Mouse (Mus musculus): ENCODE measurements around the gene Rbm47. TPM values are rescaled to one million over a fixed set of nuclear protein-coding genes. Genes with fewer than 3 reads are reported as not detected.
"Not testable (repeated sequence)": the region's sequence is repeated elsewhere in the genome, so short reads cannot be mapped to it uniquely, and the experiment has no call there.

Gene Rbm47
- polyA plus RNA-seq, 1 experiment from 2014 or later = 2.4 TPM

DNA sequence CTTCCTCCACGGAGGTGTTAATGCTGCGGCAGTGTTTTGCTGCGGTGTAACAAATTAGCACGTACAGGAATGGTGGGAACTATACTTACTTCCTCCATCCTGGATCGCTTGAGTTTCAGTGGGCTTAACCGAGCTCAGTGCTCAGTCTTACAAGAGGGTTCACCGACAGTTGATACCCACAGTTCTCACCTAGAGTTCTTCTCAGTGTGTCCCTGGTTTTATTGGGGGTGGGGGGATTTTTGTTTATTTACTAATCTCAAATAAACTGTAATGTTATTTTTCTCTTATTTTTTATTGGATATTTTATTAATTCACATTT, 18.2 kb upstream of the Rbm47 start:
- no peaks in the 10 kb centered on the region for H3K9me3 ChIP-seq
- WGBS = 83% methylated on average over 7 of the region's 7 CpGs

DNA sequence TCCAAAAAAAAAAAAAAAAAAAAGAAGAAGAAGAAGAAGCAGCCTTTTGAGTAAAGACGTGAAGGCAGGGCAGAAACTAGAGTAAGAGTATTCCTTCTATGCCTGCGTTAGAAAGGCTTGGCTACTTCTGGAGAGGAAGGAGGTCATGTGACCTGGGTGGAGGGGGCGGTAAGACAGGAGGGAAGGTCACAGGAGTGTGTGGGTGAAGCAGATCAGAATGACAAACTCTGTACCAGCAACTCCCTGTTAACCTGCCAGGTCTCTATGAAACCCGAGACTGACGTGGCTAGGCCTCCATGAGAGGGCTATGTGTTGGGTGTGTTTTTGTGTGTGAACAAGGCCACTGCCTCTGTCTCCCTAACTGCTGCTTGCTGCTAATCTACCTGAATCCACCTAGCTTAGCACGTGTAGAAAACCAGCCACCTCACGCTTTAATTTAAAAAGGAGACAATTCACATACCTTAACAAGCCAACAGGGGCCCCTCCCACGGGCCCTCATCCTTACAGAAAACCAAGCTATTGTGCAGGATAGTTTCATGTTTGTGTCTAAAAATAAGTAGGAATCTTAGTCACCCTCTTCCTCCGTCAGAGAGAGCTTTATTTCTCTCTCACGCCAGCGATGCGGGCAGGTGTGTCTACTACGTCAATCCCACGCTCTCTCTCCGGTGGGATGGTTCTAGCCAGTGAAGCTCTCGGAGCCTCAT, 17.7 kb upstream of the Rbm47 start:
- no peak overlapping the region for H3K27ac ChIP-seq
- WGBS = 73% methylated on average over 16 of the region's 16 CpGs
- H3K27me3 ChIP-seq = no peaks in the 10 kb centered on the region
- no peak overlapping the region for H3K4me2 ChIP-seq
- H3K4me3 ChIP-seq (replicated peaks) = no peak overlapping the region
- no peaks in the 10 kb centered on the region for H3K36me3 ChIP-seq
- H3K9me3 ChIP-seq = no peaks in the 10 kb centered on the region
- no peak for ATAC-seq (ENCODE audit: insufficient number of reproducible peaks, insufficient read depth, low FRiP score, low TSS enrichment, low read depth)
- H3K4me1 ChIP-seq (replicated peaks) = no peaks in the 10 kb centered on the region
- H3K9ac ChIP-seq (replicated peaks) = no peak overlapping the region

More for the DNA sequence above, 18.2 kb upstream of the Rbm47 start:
- H3K4me2 ChIP-seq = no peak overlapping the region
- no peak overlapping the region for H3K4me3 ChIP-seq (replicated peaks)
- H3K9ac ChIP-seq (replicated peaks) = no peak overlapping the region
- no peak overlapping the region for H3K27ac ChIP-seq
- H3K4me1 ChIP-seq (replicated peaks) = no peaks in the 10 kb centered on the region
- ATAC-seq (ENCODE audit: insufficient number of reproducible peaks, insufficient read depth, low FRiP score, low TSS enrichment, low read depth) = no peak
- no peaks in the 10 kb centered on the region for H3K36me3 ChIP-seq
- H3K27me3 ChIP-seq = no peaks in the 10 kb centered on the region

DNA sequence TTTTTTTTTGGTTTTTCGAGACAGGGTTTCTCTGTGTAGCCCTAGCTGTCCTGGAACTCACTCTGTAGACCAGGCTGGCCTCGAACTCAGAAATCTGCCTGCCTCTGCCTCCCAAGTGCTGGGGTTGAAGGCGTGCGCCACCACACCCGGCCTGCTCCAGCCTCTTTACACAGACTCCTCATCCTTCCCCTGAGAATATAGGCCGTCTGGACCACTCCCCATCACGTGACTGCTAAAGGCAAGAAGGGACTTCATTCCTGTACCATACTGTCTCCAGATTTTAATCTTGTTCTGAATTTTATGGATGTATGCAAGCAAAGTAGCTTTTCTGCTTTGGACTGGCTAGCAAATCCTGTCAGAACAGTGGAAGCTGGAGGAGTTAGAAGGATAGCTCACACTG, 15.7 kb upstream of the Rbm47 start:
- not testable (repeated sequence) for H3K9me3 ChIP-seq; H3K27ac ChIP-seq; H3K9ac ChIP-seq (replicated peaks); H3K4me1 ChIP-seq (replicated peaks); ATAC-seq (ENCODE audit: insufficient number of reproducible peaks, insufficient read depth, low FRiP score, low TSS enrichment, low read depth); H3K4me2 ChIP-seq; H3K4me3 ChIP-seq (replicated peaks); H3K36me3 ChIP-seq; H3K27me3 ChIP-seq
- 89% methylated on average over 6 of the region's 7 CpGs for WGBS

DNA sequence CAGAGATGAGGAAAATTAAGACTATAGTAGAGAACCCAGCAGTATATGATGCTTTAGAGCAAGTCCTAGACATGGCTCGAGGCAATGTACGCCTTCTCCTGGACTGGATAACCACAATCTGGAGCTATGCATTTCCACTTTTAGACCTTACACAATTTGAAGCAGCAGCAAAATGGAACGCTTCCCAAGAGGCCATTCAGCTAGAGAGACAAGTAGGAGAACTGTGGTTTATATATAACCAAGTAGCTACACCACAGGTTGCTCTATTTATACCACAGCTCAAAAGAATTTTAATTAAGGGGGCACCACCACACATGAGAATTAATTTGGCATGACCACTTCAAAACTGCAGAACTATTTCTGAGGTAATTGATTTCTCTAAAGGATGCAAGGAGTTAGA, 9.2 kb upstream of the Rbm47 start:
- Histone ChIP-seq H3K9ac (replicated peaks) (no peak overlapping the region), H3K9me3 (no peaks in the 10 kb centered on the region), H3K27me3 (no peaks in the 10 kb centered on the region), H3K36me3 (no peaks in the 10 kb centered on the region), H3K27ac (no peak overlapping the region), H3K4me2 (no peak overlapping the region), H3K4me1 (replicated peaks) (0 out of 2 replicates have a peak, but pooled peaks cover 3% of the 10 kb centered on the region), H3K4me3 (replicated peaks) (no peak overlapping the region)
- WGBS = 85% methylated on average over 3 of the region's 3 CpGs
- no peak for ATAC-seq (ENCODE audit: insufficient number of reproducible peaks, insufficient read depth, low FRiP score, low TSS enrichment, low read depth)

DNA sequence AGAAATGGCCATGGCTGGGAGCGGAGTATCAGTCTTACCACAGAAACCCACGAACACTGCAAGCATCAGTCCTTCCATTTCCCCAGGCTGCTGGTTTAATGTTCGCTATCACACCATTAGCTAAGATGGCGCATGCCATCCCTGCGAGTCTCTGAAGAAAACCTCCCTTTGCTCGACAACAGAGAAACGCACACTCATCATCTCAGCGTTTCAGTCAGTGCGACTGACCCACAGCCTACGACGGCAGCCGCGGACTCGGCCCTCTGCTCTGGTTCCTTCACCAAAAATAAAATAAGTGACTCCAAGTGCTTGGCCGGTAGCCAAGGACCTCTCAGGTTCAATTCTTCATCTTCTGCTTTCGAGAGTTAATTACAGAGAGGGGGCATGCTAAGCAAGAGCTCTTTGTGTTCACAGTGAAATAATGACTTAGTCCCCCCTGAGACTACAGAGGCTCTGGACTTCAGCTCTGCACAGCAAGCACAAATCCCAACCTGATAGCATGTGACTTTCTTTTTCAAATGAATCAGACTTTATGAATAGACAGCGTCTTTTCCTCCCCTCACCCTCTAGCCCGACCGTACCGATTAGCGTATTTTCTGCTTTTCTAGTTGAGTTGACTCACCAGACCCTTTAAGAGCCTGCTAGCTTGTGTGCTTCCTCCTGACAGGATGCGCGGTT, 1.4 kb upstream of the Rbm47 start:
- peak overlapping the region; percentile 53; the same call in 1 of the 2 replicates for H3K27ac ChIP-seq
- H3K4me1 ChIP-seq (replicated peaks) = peaks cover 16% of the 10 kb centered on the region; the same call in 1 of the 2 replicates
- no peak overlapping the region for H3K4me3 ChIP-seq (replicated peaks)
- H3K4me2 ChIP-seq = no peak overlapping the region
- 74% methylated on average over 23 of the region's 23 CpGs for WGBS
- H3K36me3 ChIP-seq = no peaks in the 10 kb centered on the region
- no peaks in the 10 kb centered on the region for H3K27me3 ChIP-seq
- ATAC-seq (ENCODE audit: insufficient number of reproducible peaks, insufficient read depth, low FRiP score, low TSS enrichment, low read depth) = 0 out of 2 replicates have a peak, but pooled peaks have one; percentile 56
- no peak overlapping the region for H3K9ac ChIP-seq (replicated peaks)
- no peaks in the 10 kb centered on the region for H3K9me3 ChIP-seq

DNA sequence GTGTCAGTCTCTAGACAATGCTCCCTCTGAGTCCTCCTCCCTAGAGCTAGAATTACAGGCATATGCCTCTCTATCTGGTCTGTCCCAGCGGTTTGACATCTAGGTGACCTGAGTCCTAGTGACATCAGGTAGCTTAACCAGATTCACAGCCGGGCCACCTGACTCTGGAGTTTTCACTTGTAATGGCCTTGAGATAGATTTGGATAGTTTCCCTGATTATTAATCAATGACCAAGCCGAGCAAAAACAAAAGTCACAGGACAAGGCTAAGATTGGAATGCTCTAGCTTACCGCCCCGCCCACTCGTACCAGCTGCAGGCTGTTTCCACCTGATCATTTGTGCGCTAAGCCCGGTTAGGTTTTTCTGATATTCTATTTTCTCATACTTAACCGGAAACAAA, 2.3 kb downstream of the Rbm47 start:
- Histone ChIP-seq H3K4me1 (replicated peaks) (peaks cover 16% of the 10 kb centered on the region; the same call in 1 of the 2 replicates), H3K9ac (replicated peaks) (no peak overlapping the region), H3K9me3 (no peaks in the 10 kb centered on the region), H3K27ac (no peak overlapping the region), H3K27me3 (no peaks in the 10 kb centered on the region), H3K36me3 (no peaks in the 10 kb centered on the region), H3K4me2 (no peak overlapping the region), H3K4me3 (replicated peaks) (no peak overlapping the region)
- 85% methylated on average over 9 of the region's 9 CpGs for WGBS
- no peak for ATAC-seq (ENCODE audit: insufficient number of reproducible peaks, insufficient read depth, low FRiP score, low TSS enrichment, low read depth)

DNA sequence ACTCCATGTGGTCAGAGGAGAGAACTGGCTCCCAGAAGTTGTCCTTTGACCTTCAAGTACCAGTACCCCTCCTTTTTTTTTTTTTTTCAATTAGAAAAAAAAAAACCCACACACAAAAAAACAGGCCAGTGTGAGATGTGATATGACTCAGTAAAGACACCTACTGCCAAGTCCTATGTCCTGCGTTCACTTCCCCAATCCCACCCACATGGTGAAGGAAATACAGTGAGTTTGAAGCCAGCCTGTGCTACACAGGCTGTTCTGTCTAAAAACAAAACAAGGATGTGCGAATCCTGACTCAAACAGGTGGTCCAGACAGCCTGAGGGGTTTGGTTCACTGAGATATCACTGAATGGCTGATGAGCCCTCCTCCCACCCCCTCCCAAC, 3.8 kb downstream of the Rbm47 start:
- no peak for ATAC-seq (ENCODE audit: insufficient number of reproducible peaks, insufficient read depth, low FRiP score, low TSS enrichment, low read depth)
- Histone ChIP-seq H3K27ac (no peak overlapping the region), H3K4me1 (replicated peaks) (0 out of 2 replicates have a peak, but pooled peaks cover 8% of the 10 kb centered on the region), H3K4me2 (no peak overlapping the region), H3K36me3 (no peaks in the 10 kb centered on the region), H3K9ac (replicated peaks) (no peak overlapping the region), H3K27me3 (no peaks in the 10 kb centered on the region), H3K9me3 (no peaks in the 10 kb centered on the region), H3K4me3 (replicated peaks) (no peak overlapping the region)
- WGBS = 87% methylated on average over 2 of the region's 2 CpGs

DNA sequence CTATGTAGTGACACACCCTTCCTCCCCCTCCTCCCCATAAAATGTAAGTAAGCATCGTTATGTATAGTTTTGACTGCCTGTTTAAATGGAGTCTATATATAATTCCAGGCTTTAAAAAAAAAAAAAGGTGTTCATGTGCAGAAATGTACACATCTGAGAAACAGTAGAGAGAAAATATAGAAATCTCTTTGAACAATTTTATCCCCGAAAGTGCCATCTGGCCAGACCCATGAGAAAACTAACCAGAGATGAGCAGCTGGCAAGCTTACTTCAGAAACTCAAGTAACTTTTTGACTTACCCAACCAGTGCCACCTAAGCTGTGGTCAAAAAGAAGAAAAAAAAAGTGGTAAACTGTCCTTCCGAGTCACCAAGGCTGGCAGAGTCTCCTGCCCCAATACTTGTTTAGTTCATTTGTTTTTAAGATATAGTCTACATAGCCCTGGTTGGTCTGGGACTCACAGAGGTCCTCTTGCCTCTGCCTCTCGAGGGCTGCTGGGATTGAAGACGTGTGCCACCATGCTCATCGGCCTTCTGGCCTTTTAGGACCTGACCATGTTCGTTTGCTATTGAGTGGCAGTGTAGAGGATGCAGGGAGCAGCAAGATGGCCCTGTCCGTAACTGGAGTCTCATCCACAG, 4.3 kb downstream of the Rbm47 start:
- Histone ChIP-seq H3K4me1 (replicated peaks) (0 out of 2 replicates have a peak, but pooled peaks cover 6% of the 10 kb centered on the region), H3K27me3 (no peaks in the 10 kb centered on the region), H3K9ac (replicated peaks) (no peak overlapping the region), H3K36me3 (no peaks in the 10 kb centered on the region), H3K4me3 (replicated peaks) (no peak overlapping the region), H3K4me2 (no peak overlapping the region), H3K9me3 (no peaks in the 10 kb centered on the region), H3K27ac (no peak overlapping the region)
- ATAC-seq (ENCODE audit: insufficient number of reproducible peaks, insufficient read depth, low FRiP score, low TSS enrichment, low read depth) = no peak
- 89% methylated on average over 8 of the region's 8 CpGs for WGBS

DNA sequence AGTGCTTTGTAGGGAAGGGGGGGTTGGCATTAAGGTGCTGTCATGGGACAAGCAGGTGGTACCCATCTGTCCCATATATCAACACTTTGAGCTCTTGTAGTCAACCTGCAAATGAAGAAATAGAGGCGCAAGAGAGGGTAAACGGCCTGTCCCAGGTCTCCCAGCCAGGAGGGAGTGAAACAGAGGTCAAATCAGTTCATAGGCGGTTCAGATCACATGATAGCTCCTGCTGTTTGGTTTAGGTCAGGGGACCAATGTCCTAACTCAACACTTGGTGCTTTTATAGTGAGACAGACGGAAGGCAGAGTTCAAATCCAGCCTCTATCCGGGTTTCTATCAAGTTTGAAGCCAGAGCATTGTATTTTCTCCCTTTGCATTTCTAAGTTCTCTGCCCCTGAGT, 6.0 kb downstream of the Rbm47 start:
- Histone ChIP-seq H3K4me2 (no peak overlapping the region), H3K9ac (replicated peaks) (no peak overlapping the region), H3K4me1 (replicated peaks) (0 out of 2 replicates have a peak, but pooled peaks cover 6% of the 10 kb centered on the region), H3K27ac (no peak overlapping the region), H3K27me3 (no peaks in the 10 kb centered on the region), H3K36me3 (no peaks in the 10 kb centered on the region), H3K9me3 (no peaks in the 10 kb centered on the region), H3K4me3 (replicated peaks) (no peak overlapping the region)
- WGBS = 83% methylated on average over 5 of the region's 5 CpGs
- ATAC-seq (ENCODE audit: insufficient number of reproducible peaks, insufficient read depth, low FRiP score, low TSS enrichment, low read depth) = no peak

DNA sequence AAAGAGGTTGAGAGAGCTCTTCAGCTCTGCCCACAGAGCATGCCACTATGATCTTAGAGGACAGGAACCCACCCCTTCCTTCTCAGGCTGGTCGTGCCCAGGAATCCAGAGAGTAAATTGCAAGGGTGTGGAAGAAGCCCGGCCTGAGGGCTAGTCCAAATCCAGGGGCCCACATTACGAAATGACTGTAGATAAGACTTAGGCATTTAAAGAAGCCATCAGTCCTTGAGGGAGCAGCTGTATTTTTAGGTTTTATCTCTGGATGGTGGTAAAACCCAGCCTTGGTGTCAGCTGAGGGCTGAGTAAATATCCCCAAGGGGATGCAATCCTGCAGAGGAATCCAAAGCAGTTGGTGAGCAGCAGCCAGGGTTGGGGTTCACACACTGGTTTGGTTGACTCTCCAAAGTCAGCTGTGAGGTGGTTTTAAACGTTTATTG, 6.7 kb downstream of the Rbm47 start:
- no peak for ATAC-seq (ENCODE audit: insufficient number of reproducible peaks, insufficient read depth, low FRiP score, low TSS enrichment, low read depth)
- H3K36me3 ChIP-seq = no peaks in the 10 kb centered on the region
- H3K4me2 ChIP-seq = no peak overlapping the region
- WGBS = 47% methylated on average over 4 of the region's 4 CpGs
- H3K27ac ChIP-seq = no peak overlapping the region
- H3K4me3 ChIP-seq (replicated peaks) = no peak overlapping the region
- no peak overlapping the region for H3K9ac ChIP-seq (replicated peaks)
- H3K27me3 ChIP-seq = no peaks in the 10 kb centered on the region
- H3K4me1 ChIP-seq (replicated peaks) = 0 out of 2 replicates have a peak, but pooled peaks cover 2% of the 10 kb centered on the region
- H3K9me3 ChIP-seq = no peaks in the 10 kb centered on the region

DNA sequence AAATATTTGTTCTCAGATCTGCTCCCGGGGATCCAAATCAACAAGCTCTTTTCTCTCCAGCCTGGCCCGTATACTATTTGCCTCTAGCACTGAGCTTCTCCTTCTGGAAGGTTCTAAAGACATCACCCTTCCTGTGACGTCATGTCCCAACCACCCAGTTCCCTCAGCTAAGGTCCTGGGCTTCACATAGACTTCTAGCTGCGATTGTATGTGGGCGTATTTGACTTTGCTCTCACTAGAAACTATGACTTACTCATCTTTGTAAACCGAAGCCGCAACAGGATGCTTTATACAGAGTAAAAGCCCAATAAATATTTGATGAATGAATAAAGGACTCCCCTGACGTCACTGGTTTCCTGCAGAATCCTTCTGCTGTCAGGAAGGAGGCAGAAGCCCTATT, 7.2 kb downstream of the Rbm47 start:
- WGBS = 83% methylated on average over 8 of the region's 8 CpGs
- no peak overlapping the region for H3K4me3 ChIP-seq (replicated peaks)
- H3K36me3 ChIP-seq = no peaks in the 10 kb centered on the region
- no peak overlapping the region for H3K27ac ChIP-seq
- no peaks in the 10 kb centered on the region for H3K27me3 ChIP-seq
- no peak for ATAC-seq (ENCODE audit: insufficient number of reproducible peaks, insufficient read depth, low FRiP score, low TSS enrichment, low read depth)
- H3K4me1 ChIP-seq (replicated peaks) = no peaks in the 10 kb centered on the region
- no peak overlapping the region for H3K9ac ChIP-seq (replicated peaks)
- no peaks in the 10 kb centered on the region for H3K9me3 ChIP-seq
- no peak overlapping the region for H3K4me2 ChIP-seq

All from limb, embryonic 12.5 days (tissue).